Mouse (Mus musculus) lung, adult 2 months (tissue): ENCODE results near the gene Cyb5r1.
"Not testable (repeated sequence)": the region's sequence is repeated elsewhere in the genome, so short reads cannot be mapped to it uniquely, and the experiment has no call there.

Source experiments
- CTCF ChIP-seq: fragments of 200-500 bp; IDR thresholded peaks from 2 replicates; pipeline ENCODE4 v1.5.1; 2011; ENCODE audit warnings: mild to moderate bottlenecking, low read length, control low read depth; ENCODE audit not compliant: insufficient read depth
- POLR2A ChIP-seq: fragments of 200-500 bp; IDR thresholded peaks from 2 replicates; pipeline ENCODE4 v1.6.1; 2011; ENCODE audit warnings: low read depth, mild to moderate bottlenecking, control low read depth, low read length, borderline replicate concordance; ENCODE audit errors: extremely low read depth

DNA sequence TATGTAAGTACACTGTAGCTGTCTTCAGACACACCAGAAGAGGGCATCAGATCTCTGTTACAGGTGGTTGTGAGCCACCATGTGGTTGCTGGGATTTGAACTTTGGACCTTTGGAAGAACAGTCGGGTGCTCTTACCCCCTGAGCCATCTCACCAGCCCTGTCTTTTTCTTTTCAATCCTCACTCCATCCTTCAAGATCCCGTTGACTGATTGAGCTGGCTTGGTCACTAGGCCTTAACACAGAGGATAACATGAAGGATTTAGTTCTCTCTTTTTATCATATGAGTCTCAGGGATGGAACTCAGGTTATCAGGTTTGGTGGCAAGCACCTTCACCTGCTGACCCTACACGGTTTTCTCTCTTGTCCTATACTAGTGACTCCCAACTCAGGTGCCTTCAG is 43.2 kb downstream of the Cyb5r1 start:
- TF ChIP-seq POLR2A, CTCF: not testable (repeated sequence)
